Mouse (Mus musculus) MEL (cell line): ENCODE measurements around the gene Vmn1r91.
"Not testable (repeated sequence)": the region's sequence is repeated elsewhere in the genome, so short reads cannot be mapped to it uniquely, and the experiment has no call there.

Source experiments
- CHD2 ChIP-seq: IDR thresholded peaks from 2 replicates; pipeline ENCODE4 v1.6.1; 2011; ENCODE audit warnings: low read length, improper control_type of control experiment
- CTCF ChIP-seq, 3 experiments: IDR thresholded peaks in 2 of 3; conservative IDR thresholded peaks in 1 of 3; 2 replicates each; pipeline ENCODE4 v1.5.1; 2011 to 2012; ENCODE audit warnings: low read length in 3 of 3, low read depth in 2 of 3, mild to moderate bottlenecking in 2 of 3, improper control_type of control experiment in 1 of 3, inconsistent platforms in 1 of 3, mixed read lengths in 1 of 3, moderate library complexity in 1 of 3; ENCODE audit not compliant: control insufficient read depth in 1 of 3, insufficient read depth in 1 of 3, poor library complexity in 1 of 3, severe bottlenecking in 1 of 3
- MXI1 ChIP-seq: IDR thresholded peaks from 2 replicates; pipeline ENCODE4 v1.6.1; 2011; ENCODE audit warnings: mild to moderate bottlenecking, low read depth, low read length, improper control_type of control experiment
- MYC ChIP-seq: IDR thresholded peaks from 2 replicates; pipeline ENCODE4 v1.6.1; 2011; ENCODE audit warnings: low read depth, mild to moderate bottlenecking, low read length, improper control_type of control experiment, moderate library complexity
- POLR2A ChIP-seq, 2 experiments: IDR thresholded peaks; 2 replicates each; pipeline ENCODE4 v1.6.1; 2011 to 2012; ENCODE audit warnings: low read length in 2 of 2, mild to moderate bottlenecking in 2 of 2, control low read depth in 1 of 2, improper control_type of control experiment in 1 of 2, low read depth in 1 of 2, moderate library complexity in 1 of 2; ENCODE audit not compliant: control insufficient read depth in 1 of 2, insufficient read depth in 1 of 2, poor library complexity in 1 of 2
- SIN3A ChIP-seq: IDR thresholded peaks from 2 replicates; pipeline ENCODE4 v1.6.1; 2012; ENCODE audit warnings: low read length, improper control_type of control experiment, inconsistent platforms
- TBP ChIP-seq: IDR thresholded peaks from 2 replicates; pipeline ENCODE4 v1.8.0; 2011; ENCODE audit warnings: low read depth, low read length, improper control_type of control experiment
- ZNF384 ChIP-seq: IDR thresholded peaks from 2 replicates; pipeline ENCODE4 v1.6.1; 2012; ENCODE audit warnings: low read depth, mild to moderate bottlenecking, inconsistent platforms, low read length, improper control_type of control experiment

GRCm38 (mm10) chr7:20122479-20122878 lies 23.0 kb downstream of the Vmn1r91 start, which contains the start of gene Gm16442:
- TF ChIP-seq CHD2; TBP; ZNF384; SIN3A; CTCF (IDR thresholded peaks at IDR 0.05 in 2 of 3, conservative IDR thresholded peaks at IDR 0.05 in 1 of 3; ENCODE audit: control insufficient read depth in 1 of 3, insufficient read depth in 1 of 3, low read depth in 2 of 3, low read length in 3 of 3, poor library complexity in 1 of 3, severe bottlenecking in 1 of 3); MXI1; POLR2A (IDR thresholded peaks at IDR 0.05; ENCODE audit: control insufficient read depth in 1 of 2, insufficient read depth in 1 of 2, low read depth in 1 of 2, low read length in 2 of 2, poor library complexity in 1 of 2); MYC: not testable (repeated sequence)
